Mouse (Mus musculus) ES-Bruce4 (cell line): ENCODE results near the gene Hoxa9. TPM values are rescaled to one million over a fixed set of nuclear protein-coding genes. Genes with fewer than 3 reads are reported as not detected.

Experiments
- H3K27ac ChIP-seq: 2 replicates; pipeline ENCODE4 v1.5.1; 2012; ENCODE audit warnings: low read length, inconsistent platforms; ENCODE audit not compliant: insufficient read depth
- H3K27me3 ChIP-seq: 2 replicates; pipeline ENCODE4 v1.6.1; 2012; ENCODE audit warnings: mild to moderate bottlenecking, low read length, inconsistent platforms; ENCODE audit not compliant: control insufficient read depth, poor library complexity, insufficient read depth, severe bottlenecking
- H3K36me3 ChIP-seq: 2 replicates; pipeline ENCODE4 v1.6.1; 2012; ENCODE audit warnings: inconsistent platforms, mild to moderate bottlenecking, low read length, moderate library complexity; ENCODE audit not compliant: control insufficient read depth, poor library complexity, insufficient read depth, severe bottlenecking
- H3K4me1 ChIP-seq: one replicate; pipeline ENCODE4 v1.8.1; 2011; ENCODE audit warnings: low read length; ENCODE audit not compliant: control insufficient read depth, insufficient read depth
- H3K4me3 ChIP-seq: 2 replicates; pipeline ENCODE4 v1.5.1; 2011; ENCODE audit warnings: low read depth, mild to moderate bottlenecking, low read length
- H3K9ac ChIP-seq: 2 replicates; pipeline ENCODE4 v1.6.1; 2012; ENCODE audit warnings: low read depth, mild to moderate bottlenecking, inconsistent platforms; ENCODE audit not compliant: poor library complexity, severe bottlenecking
- H3K9me3 ChIP-seq: replicated peaks from 2 replicates; pipeline ENCODE4 v1.6.1; 2012; ENCODE audit warnings: mild to moderate bottlenecking, low read length, inconsistent platforms; ENCODE audit not compliant: control insufficient read depth, poor library complexity, insufficient read depth, severe bottlenecking
- CTCF ChIP-seq: IDR thresholded peaks from one replicate; pipeline ENCODE4 v1.8.1; 2011; ENCODE audit warnings: low read depth, low read length
- EP300 ChIP-seq: IDR thresholded peaks from 2 replicates; pipeline ENCODE4 v1.6.1; 2011; ENCODE audit warnings: low read depth, low read length; ENCODE audit not compliant: insufficient read depth
- POLR2A ChIP-seq: IDR thresholded peaks from one replicate; pipeline ENCODE4 v1.8.1; 2011; ENCODE audit warnings: low read length; ENCODE audit not compliant: insufficient read depth
- polyA plus RNA-seq: library from polyadenylated mRNA; stranded (reverse); fragments of >200 nt; gene quantifications from 2 replicates; pipeline ENCODE4 v1.2.4, GENCODE M21; 2011; ENCODE audit warnings: low read depth; ENCODE audit not compliant: missing spikeins, insufficient read depth, insufficient read length

The Hoxa9 gene
- polyA plus RNA-seq, 1 experiment = not detected

DNA sequence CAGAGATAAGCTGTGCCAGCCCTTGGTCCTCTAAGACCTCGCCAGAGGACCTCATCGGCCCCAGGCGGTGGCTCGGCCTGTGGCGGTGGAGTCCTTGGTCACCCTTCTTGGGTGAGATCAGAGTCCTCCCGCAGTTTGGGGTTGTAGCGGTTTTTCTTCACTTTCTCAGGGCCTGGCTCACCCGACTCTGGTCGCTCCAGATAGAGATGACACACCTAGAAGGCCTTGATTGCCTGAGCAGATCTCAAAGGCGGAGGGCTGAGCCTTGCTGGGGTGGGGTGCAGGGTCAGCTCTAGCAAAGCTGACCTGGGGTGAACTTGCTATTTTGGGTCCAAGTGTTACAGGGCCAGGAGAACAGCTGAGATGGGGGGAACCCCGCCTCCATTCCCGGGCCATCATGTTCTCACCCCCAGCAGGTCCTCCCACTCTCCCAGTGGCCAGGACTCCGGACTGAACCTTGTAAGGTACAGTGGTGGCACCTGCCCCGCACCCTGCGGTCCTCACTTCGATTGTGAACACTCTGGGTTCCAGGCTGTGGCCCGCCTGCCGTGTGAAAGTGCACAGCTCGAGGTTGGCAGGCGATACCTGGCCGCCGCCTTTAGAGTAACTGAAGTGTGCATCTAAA is 42.9 kb upstream of the Hoxa9 start:
- Histone ChIP-seq H3K9ac (no peak overlapping the region), H3K4me1 (no peaks in the 10 kb centered on the region), H3K36me3 (no peaks in the 10 kb centered on the region), H3K4me3 (peak overlapping the region; percentile 33), H3K27ac (no peak overlapping the region), H3K9me3 (no peaks in the 10 kb centered on the region), H3K27me3 (peaks cover 18% of the 10 kb centered on the region)
- no peak for TF ChIP-seq EP300
- TF ChIP-seq POLR2A = no peak
- no peak for TF ChIP-seq CTCF

DNA sequence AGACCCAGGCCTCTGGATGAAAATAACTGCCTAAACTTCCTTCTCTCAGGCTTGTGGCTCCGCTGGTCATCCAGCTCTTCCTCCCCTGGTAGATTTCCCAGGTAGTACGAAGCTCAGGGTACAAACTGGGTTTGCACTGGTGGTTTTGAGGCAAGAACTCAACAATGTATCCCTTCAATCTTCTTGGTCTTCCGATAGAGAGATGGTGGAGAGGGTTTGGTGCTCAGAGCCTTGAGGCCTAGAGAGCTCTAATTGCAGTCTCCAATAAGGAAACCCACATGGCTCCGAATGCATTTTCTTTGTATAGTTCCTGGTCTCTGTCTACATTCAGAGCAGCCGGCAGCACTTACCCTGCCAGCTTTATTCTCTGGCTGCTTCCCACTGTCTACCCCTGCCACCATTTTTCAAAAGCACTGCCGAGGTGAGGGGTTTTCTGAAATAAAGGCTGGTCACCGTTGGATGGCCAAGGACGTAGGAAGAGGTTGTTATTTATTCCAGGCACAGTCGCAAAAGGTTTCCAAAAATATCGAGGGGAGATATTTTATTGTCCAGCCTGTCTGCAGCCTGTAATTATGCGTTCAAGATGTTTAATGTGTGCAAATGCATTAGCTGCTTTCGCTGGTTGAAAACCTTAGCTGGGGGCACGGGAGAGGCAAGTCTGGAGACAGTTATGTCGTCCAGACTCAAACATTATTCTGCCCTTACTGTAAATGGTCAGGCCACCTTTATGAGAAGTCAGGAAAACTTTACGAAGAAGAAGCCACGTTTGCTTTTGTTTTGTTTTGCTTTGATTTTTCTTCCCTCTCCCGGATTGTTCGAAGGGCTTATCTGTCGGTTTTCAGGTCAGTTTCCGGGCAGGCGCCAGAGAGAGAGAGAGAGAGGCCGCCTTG is 42.1 kb upstream of the Hoxa9 start:
- Histone ChIP-seq H3K4me3 (peak overlapping the region; percentile 33), H3K4me1 (no peaks in the 10 kb centered on the region), H3K27me3 (peaks cover 19% of the 10 kb centered on the region), H3K9ac (no peak overlapping the region), H3K36me3 (no peaks in the 10 kb centered on the region), H3K9me3 (no peaks in the 10 kb centered on the region), H3K27ac (no peak overlapping the region)
- TF ChIP-seq POLR2A = no peak
- TF ChIP-seq CTCF = no peak

DNA sequence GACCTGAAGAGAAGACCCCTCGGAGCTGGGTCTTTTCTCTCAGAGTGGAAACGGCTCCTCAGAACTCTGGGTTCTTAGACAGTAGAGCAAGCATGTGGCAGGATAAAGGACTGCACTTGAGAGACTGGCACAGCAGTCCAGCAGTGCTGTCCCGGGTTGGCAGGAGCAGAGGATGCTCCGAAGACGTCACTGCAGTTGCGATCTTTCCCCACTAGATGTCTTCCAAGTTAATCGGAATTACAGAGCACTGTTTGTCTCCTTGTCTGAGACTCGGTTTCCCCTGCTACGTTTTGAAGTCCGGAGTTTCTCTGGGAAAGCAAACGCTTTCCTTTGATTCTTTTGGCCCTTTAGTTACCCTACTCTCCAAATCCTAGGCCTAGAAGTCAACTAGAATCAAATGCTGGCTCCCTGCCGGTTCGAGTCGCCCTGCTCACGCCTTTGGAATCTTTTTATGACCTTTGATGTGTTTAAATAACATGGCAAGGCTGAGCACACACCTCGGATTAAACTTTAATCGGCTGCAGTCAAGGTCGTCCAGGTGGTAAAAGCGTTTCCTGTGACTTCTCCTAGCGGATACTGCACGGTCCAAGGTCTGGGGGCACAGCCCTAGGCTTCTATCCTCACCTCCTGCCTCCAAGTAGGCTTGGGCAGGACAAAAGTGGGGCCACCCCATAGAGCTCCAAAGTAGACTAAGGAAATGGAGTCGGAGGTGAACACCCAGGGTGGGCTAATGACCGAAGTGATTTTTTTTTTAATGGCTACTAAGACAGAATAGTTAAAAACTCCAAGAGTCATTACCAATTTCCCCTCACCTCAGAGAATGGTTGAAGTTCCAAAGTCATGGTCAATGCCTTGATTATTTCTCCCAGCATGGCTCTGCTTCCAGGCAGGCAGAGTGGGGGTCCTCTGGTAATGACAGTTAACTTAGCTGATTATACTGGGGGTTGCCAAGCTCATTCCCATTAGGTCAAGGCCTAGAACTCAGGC is 39.9 kb upstream of the Hoxa9 start:
- Histone ChIP-seq H3K4me3 (no peak overlapping the region), H3K27ac (no peak overlapping the region), H3K4me1 (no peaks in the 10 kb centered on the region), H3K36me3 (no peaks in the 10 kb centered on the region), H3K9ac (no peak overlapping the region), H3K27me3 (peaks cover 24% of the 10 kb centered on the region), H3K9me3 (no peaks in the 10 kb centered on the region)
- no peak for TF ChIP-seq EP300
- peak; percentile 53 for TF ChIP-seq CTCF

DNA sequence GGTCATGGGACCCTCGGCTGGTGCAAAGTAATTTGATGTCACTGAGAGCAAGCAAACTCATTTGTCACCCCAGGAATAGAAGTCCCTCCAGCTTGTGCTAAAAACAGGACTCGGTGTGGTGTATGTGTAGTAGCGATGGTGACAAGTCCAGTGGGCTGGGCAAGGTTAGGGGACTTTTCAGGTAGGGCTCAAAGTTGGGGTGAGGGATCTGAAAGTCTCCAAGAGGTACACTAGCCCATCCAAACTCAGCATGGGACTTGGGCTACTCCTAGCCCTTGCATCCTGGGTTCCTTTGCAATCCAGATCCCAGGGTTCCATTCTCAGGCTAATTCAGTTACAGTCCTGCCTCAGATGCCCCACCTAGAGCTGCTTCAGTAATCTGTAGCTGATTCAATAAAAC is 37.9 kb upstream of the Hoxa9 start:
- H3K27me3 ChIP-seq = peaks cover 24% of the 10 kb centered on the region
- TF ChIP-seq EP300 = no peak
- no peak for TF ChIP-seq CTCF
- no peak for TF ChIP-seq POLR2A
- H3K36me3 ChIP-seq = no peaks in the 10 kb centered on the region
- H3K4me1 ChIP-seq = no peaks in the 10 kb centered on the region
- no peaks in the 10 kb centered on the region for H3K9me3 ChIP-seq
- H3K9ac ChIP-seq = no peak overlapping the region
- H3K27ac ChIP-seq = no peak overlapping the region
- no peak overlapping the region for H3K4me3 ChIP-seq

DNA sequence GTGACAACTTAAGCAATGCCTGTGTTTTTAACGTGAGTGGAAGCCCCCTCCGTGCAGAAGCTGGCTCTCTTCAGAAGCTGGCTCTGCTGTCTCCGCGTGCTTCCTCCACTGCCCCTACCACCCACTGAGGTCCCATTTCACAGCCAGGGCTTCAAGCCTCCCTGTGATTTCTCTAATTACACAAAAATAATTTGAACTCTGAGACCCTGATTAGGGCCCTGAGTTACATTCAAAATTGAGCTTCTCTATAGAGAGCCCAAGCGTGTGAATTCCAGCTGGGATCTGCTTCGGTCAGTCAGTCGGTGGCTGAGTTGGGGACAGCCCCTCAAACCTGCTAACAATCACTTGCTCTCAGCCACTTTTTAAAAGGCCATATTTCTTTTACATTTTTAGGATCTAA is 37.5 kb upstream of the Hoxa9 start:
- no peak overlapping the region for H3K9ac ChIP-seq

More for the DNA sequence above, 37.5 kb upstream of the Hoxa9 start:
- no peaks in the 10 kb centered on the region for H3K4me1 ChIP-seq
- peaks cover 26% of the 10 kb centered on the region for H3K27me3 ChIP-seq
- H3K27ac ChIP-seq = no peak overlapping the region
- no peaks in the 10 kb centered on the region for H3K36me3 ChIP-seq
- H3K9me3 ChIP-seq = no peaks in the 10 kb centered on the region
- no peak overlapping the region for H3K4me3 ChIP-seq
- TF ChIP-seq POLR2A (no peak), EP300 (no peak), CTCF (no peak)
